8 mouse cellular contexts compared by ENCODE assay signal in genomic region chr17:65737622-65738021, GRCm38 (mm10). TPM values are rescaled to one million over a fixed set of nuclear protein-coding genes. Genes with fewer than 3 reads are reported as not detected.
DNase-seq lines count a peak whose midpoint lies in the region; ATAC-seq and TF ChIP-seq lines count a peak whose summit lies in the region.

No protein-coding gene starts in this region.

- H3K36me3 ChIP-seq in forebrain, postnatal 0 days (ENCODE audit: insufficient read depth), result no peaks in the 10 kb centered on the region

- no peaks in the 10 kb centered on the region for H3K9me3 ChIP-seq in forebrain, postnatal 0 days (ENCODE audit: low read length)

- peak; percentile 39 for ATAC-seq in megakaryocyte, adult 5-6 weeks (ENCODE audit: poor library complexity, severe bottlenecking)
- ATAC-seq in forebrain, postnatal 0 days, result no peak

- peaks cover 1% of the 10 kb centered on the region; the same call in 1 of the 2 replicates for H3K4me1 ChIP-seq in forebrain, postnatal 0 days (ENCODE audit: insufficient read depth)

- TF ChIP-seq CTCF in forebrain, postnatal 0 days (IDR thresholded peaks at IDR 0.05; ENCODE audit: low read depth), result no peak

- WGBS in forebrain, postnatal 0 days, result 84% methylated on average over 6 of the region's 6 CpGs

- no peaks in the 10 kb centered on the region for H3K27me3 ChIP-seq in forebrain, postnatal 0 days (ENCODE audit: insufficient read depth, low read length)

- H3K4me3 ChIP-seq in forebrain, postnatal 0 days (ENCODE audit: low read depth, low read length), result no peak overlapping the region

- no peak overlapping the region for H3K4me2 ChIP-seq in forebrain, postnatal 0 days (ENCODE audit: low read depth)

- H3K27ac ChIP-seq in forebrain, postnatal 0 days (ENCODE audit: low read depth, low read length), result no peak overlapping the region

- H3K9ac ChIP-seq in forebrain, postnatal 0 days, result no peak overlapping the region

- intact Hi-C loops in heart, postnatal 25 days (cut with DNase I), result no loop called here

- DNase-seq in heart, adult 11 months, result peak; percentile 96
- no peak for DNase-seq in heart, postnatal 25 days (ENCODE audit: low spot score)
- peak; percentile 44 to 68 for DNase-seq in heart, adult 18-20 months
- DNase-seq in kidney, postnatal 10 days, result peak; percentile 48
- no peak for DNase-seq in cerebellum, adult 11-12 months
- DNase-seq in frontal cortex, postnatal 14 days (ENCODE audit: low spot score in 2 of 2), result no peak
- DNase-seq in forebrain, postnatal 0 days, result no peak

RNA-seq across cellular contexts. Expression of gene Rab31, which starts 34.9 kb away (rescaled TPM):
- 10 to 100 TPM; 18.9 to 19.2 TPM for total RNA-seq in heart, postnatal 25 days (2021)
- 10 to 100 TPM; 13.8 to 16.8 TPM for total RNA-seq in heart, adult 18-20 months (2021)
- total RNA-seq in megakaryocyte, adult 5-6 weeks (2015), result 50.9 and 56.6 TPM in 2 replicates
- 85.0 and 90.9 TPM in 2 replicates for total RNA-seq in megakaryocyte, adult 5-6 weeks (2017)
- 92.8 and 110 TPM in 2 replicates for total RNA-seq in forebrain, postnatal 0 days (2014; rRNA removed)
- polyA plus RNA-seq in forebrain, postnatal 0 days (2015; fragmentation: Nextera tagmentation; extraction: Ambion mirVana), result 74.0 and 79.3 TPM in 2 replicates

RNA-seq across cellular contexts. Expression of gene Ppp4r1, which starts 44.8 kb away (rescaled TPM):
- 10 to 100 TPM; 41.7 to 48.5 TPM for total RNA-seq in heart, postnatal 25 days (2021)
- 10 to 100 TPM; 41.5 to 45.5 TPM for total RNA-seq in heart, adult 18-20 months (2021)
- total RNA-seq in megakaryocyte, adult 5-6 weeks (2015), result 57.8 and 78.5 TPM in 2 replicates
- total RNA-seq in megakaryocyte, adult 5-6 weeks (2017), result 57.3 and 58.5 TPM in 2 replicates
- 51.0 and 59.2 TPM in 2 replicates for total RNA-seq in forebrain, postnatal 0 days (2014; rRNA removed)
- polyA plus RNA-seq in forebrain, postnatal 0 days (2015; fragmentation: Nextera tagmentation; extraction: Ambion mirVana), result 20.7 and 28.7 TPM in 2 replicates

Comparison
In these comparisons a context has a peak if more than half of its experiments do, and no peak if none do; other contexts are left out.
1. DNase-seq: peak in heart, adult 11 months (single experiment), heart, adult 18-20 months (2 of 2) and kidney, postnatal 10 days (single experiment); none in heart, postnatal 25 days (single experiment), cerebellum, adult 11-12 months (single experiment), frontal cortex, postnatal 14 days (0 of 2) and forebrain, postnatal 0 days (single experiment).